Mouse (Mus musculus) megakaryocyte progenitor cell, adult 5-6 weeks (primary cell): ENCODE data around the gene Tmem132b. TPM values are rescaled to one million over a fixed set of nuclear protein-coding genes. Genes with fewer than 3 reads are reported as not detected.

ENCODE experiments used
- ATAC-seq: replicated peaks from 2 replicates; pipeline ENCODE4 v1.8.0; 2016; ENCODE audit warnings: mild to moderate bottlenecking, moderate TSS enrichment, inconsistent platforms; ENCODE audit not compliant: poor library complexity
- total RNA-seq, 2 experiments: library from RNA; stranded (forward) in 1 of 2; stranded (reverse) in 1 of 2; fragments of 157-497, 149-512 nt in 1 of 2; fragments of 200-1000 nt in 1 of 2; gene quantifications; 2 replicates each; pipeline versions ENCODE4 v1.2.3 to v1.2.4; 2015 to 2017

The Tmem132b gene
- total RNA-seq, 2 experiments from 2014 or later = not detected

DNA sequence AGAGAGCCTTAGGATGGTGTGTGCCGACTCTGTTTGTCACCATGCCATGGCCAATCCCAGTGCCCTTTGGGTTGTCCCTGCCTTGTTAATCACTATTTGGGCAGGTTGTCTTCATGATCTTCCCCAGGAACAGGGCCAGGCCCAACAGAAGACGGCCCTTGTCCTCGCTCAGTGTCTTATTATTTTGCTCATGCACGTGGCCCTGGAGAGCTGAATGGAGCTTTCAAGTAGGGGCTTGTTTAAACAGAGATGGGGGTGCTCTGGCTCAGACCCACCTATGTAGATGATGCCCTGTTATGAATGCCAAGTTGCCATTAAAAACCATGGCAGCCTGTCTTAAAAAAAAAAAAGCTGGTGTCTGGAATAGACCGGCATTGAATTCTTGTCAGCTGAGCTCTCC, 126.5 kb downstream of the Tmem132b start:
- ATAC-seq = no peak

DNA sequence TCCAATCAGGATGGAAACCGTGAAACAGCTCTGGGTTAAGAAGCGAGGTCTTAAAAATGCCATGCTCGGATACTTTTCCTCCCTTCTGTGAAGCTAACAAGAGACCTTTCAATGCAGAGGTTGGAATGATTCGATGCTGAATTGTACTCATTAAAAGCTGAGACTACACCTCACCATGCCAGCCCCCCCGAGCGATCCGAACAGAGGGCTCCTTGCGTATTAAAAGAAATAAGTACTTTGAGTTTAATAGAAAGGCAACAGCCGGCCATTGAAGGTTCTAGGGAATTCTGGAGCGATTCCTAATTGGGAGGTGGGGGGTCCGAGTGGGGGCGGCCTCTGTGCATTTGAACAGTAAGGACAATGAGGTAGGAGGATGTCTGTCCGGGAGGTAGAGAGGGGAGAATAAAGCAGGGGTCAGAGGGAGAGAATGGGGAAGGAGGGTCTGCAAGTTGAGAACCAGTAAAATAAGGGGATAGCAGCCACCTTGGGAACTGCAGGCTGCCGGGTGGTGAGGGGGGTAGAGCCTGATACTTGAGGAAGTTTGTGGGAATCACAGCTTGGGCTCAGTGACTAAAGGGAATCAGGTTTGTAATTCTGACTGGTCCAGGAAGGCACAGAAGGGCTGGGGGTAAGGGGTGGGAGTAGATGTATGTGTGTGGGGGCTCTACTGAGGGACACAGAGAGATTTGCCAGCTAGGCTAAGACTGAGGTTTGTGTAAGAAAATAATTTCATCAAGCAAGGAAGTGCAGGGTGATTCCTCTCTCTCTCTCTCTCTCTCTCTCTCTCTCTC, 127.6 kb downstream of the Tmem132b start:
- ATAC-seq = no peak

DNA sequence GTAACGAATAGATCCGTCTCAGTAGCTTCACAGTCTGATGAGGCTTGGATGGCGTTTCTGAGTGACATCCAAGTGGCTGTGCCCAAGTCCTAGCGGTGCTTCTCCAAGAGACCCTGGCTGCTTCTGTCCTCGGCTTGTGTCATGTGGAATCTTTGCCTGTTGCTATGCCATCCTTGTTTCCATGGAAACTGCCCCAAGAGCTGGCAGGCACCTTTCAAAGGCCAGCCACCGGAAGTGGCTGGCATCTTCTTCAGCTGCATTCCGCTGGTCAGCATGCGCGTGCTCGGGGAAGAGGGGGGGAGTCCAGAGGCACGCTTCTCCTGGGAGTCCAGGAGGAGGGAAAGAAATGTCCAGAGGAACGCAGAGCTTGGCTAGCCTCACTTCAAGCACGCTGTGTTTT, 144.0 kb downstream of the Tmem132b start:
- ATAC-seq = no peak

DNA sequence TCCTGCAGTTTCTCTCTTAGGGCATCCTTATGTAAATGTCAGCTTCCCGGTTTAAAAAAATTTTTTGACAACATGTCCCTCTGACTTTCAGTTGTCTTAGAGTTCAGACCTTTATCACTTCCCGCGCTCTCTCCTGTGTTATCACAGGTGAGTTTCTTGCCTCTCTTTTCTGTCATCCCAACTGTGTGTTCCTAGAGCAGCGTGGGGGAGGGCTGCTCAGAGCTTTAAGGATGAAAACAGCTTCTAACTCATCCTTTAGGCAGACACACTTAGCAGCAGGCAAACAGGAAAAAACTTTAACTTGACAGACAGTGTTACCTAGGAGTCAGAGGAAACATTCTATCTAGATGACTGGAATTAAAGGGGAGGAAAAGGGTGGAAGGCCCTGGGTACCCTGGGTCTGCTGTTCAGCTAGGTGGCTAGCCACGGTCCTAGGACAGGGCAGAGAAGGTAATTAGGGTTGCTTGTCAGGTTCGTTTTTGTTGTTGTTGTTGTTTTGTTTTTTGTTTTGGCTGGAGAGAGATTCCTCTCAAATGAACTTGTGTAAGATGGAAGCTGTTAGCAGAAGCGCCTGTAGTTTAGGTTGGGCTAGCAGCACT, 144.6 kb downstream of the Tmem132b start:
- no peak for ATAC-seq

GRCm38 (mm10) chr5:125680889-125681288, 149.3 kb downstream of the Tmem132b start:
- no peak for ATAC-seq

DNA sequence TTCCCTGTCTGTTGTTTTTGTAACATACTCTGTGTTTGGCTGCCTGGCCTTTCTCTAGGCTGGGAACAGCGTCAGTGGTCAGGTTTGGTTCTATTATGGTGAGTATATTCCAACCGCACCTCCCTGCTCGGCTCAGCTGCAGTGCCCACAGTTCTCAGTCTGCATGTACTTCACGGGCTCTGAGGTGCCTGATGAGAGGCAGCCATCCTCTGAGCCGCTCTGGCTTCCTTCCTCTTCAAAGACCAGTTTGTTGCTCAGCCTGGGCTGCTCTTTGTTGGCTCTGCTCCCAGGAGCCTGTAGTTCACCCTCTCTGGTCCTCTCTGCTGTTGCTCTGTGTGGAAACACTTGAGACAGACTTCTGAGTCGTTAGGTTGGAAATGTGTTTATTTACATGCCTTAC, 151.9 kb downstream of the Tmem132b start:
- ATAC-seq = no peak

- no peak for ATAC-seq
These were observed 154.2 kb downstream of the Tmem132b start for GRCm38 (mm10) chr5:125685681-125686331.

- no peak for ATAC-seq
These were observed 161.0 kb downstream of the Tmem132b start for GRCm38 (mm10) chr5:125692538-125692937.

DNA sequence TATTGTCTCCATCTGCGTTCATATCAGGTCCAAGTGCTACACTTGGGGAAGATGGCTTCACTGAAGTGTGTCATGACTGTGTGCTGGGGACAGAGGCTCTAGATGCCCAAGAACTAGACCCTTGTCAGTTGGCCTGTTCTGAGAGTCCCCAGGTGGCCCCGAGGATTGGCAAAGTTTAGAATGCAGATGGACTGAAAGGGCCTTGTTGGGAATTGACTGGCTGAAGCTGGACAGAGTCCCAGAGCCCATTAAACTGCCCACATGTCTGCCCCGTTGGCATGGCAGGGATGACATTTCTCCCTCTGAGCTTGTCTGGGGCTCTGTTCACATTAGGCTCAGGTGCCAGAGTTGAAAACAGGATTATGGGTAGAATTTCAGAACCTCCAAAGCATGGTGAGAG, 167.8 kb downstream of the Tmem132b start:
- no peak for ATAC-seq

DNA sequence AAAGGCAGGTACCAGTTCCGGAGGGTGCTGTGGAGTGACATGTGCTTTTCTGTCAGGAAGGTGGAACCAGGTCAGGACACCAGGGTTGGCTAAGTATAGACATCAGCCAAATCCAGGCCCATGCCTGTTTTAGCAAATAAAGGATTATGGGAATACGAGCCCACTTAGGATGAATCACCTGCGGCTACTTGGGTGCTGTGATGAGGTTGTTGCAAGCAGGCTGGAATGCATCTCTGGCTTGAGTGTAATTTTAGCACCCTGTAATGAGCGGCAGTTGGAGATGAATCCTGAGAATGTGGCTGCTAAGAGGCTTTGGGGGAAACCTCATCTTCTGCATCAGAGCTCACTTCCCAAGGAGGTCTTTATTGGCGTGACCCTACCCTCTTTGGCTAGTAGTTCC, 168.7 kb downstream of the Tmem132b start:
- ATAC-seq = no peak

DNA sequence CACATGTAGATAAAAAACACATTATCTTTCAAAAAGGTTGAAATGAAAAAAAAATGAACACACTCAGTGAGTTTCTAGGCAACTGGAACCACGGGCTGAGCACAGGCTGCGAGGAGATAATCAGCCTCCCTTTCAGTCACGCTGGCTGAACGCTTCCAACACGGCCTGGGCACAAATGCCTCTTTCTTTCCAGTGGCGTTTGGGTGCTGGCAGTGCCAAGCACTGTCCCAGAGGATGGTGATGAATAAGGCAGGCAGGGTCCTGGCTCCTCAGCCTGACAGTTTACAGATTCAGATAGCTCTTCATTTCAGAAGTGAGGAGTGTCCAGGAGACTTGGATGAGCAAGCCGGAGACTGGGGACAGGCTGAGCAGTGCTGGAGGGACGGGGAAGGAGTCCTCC, 173.8 kb downstream of the Tmem132b start:
- no peak for ATAC-seq

DNA sequence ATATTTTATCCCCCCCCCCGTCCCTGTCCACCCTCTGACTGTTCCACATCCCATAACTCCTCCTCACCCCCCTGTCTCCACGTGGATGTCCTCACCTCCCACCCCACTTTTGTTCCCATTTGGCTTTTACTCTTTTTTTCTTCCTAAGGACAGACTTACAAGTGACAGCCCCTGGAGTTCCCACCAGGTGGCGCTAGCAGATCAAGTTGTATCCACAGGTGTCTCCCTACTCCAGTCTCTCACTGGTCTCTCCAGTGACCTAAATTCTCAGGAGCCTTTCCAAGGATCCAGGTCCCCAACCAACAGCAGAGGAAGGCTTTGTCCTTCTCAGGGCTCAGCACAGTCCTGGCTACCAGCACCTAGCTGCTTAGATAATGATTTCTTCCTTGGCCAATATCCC, 177.6 kb downstream of the Tmem132b start:
- ATAC-seq = peak; percentile 55

DNA sequence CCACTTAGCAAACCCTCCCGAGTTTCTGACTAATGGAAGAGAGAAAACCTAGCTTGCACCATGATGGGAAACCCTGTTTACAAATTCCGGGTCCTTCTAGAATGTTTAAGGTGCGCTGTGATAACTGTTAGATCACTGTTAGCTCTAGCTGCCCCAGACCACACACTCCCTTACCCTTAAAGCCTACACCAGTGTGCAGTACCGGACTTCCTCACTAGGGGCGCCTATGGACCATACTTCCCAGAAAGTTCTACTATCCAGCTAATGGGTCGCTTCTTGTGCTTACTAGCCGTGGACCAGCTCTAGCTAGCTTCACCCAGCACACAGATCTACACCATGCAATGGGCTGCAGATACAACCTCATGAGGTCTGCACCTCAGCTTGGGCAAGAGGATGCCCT, 195.2 kb downstream of the Tmem132b start:
- ATAC-seq = no peak

DNA sequence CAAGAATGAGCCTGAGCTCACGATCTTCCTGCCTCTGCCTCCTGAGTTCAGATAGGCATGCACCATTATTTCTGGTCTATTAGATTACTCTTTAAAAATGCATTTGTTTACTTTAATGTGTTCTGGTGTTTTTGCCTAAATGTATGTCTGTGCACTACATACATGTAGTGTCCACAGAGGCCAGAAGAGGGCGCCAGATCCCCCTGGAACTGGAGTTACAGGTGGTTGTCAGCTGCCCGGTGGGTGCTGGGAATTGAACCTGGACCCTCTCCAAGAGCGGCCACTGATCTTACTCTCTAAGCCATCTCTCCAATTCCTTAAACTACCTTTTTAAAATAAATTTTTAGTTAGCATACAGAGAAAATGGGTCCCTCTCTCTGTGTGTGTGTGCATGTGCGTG, 195.9 kb downstream of the Tmem132b start:
- ATAC-seq = no peak

DNA sequence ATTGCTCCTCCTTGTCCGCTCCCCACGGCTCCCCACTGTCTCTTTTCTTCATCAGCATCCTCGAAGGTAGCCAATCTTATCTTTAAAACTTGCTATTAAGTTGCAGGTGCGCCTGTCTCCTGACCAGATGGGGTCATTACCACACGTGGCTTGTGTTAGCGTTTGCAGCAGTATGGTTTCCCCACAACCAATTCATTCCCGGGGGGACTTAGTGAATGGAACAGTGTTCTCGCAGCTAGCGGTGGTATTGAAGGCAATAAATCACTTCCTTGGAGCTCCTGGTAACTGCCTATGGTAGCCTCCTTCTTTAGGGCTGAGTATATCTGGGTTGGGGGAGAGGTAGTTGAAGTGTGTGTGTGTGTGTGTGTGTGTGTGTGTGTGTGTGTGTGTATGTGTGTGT, 196.4 kb downstream of the Tmem132b start:
- no peak for ATAC-seq

GRCm38 (mm10) chr5:125728521-125728920, 196.9 kb downstream of the Tmem132b start:
- ATAC-seq = no peak

DNA sequence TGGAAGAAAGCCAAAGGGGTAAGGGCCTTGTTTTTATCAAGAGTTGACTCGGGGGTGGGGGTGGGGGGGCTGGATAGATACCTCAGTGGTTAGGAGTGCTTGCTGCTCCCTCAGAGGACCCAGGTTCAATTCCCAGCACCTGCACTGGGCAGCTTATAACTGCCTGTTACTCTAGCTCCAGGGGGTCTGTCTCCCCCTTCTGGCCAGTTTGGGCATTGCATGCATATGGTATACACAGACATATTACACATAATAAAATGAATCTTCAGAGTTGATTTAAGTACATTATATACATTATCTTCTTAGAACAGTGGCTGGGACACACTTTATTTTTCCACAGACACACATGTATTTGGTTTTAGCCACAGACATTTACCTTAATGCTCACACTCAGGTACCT, 202.2 kb downstream of the Tmem132b start:
- no peak for ATAC-seq

GRCm38 (mm10) chr5:125737105-125737504, 205.5 kb downstream of the Tmem132b start:
- ATAC-seq = no peak

DNA sequence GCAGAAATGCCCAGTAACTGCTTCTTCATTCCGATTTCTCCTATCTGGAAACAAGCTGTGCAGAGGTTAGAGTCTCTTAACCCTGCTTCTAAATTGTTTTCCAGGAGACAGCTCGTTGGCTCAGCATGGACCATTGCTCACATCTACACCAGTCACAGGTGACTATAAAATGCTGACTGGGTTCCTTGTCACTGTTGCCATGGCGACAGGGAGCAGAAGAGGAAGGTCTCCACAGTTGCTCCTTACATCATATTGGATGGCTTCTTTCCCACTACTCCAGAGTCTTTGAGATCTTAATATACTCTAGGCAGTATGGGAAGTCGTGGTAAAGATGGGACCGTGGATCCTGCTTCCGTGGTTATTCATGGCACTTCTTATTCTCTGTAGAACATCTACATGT, 211.9 kb downstream of the Tmem132b start:
- ATAC-seq = no peak

- peak; percentile 79 for ATAC-seq
These were observed 214.2 kb downstream of the Tmem132b start for GRCm38 (mm10) chr5:125745727-125746126.

GRCm38 (mm10) chr5:125751481-125751880, 219.9 kb downstream of the Tmem132b start:
- no peak for ATAC-seq

DNA sequence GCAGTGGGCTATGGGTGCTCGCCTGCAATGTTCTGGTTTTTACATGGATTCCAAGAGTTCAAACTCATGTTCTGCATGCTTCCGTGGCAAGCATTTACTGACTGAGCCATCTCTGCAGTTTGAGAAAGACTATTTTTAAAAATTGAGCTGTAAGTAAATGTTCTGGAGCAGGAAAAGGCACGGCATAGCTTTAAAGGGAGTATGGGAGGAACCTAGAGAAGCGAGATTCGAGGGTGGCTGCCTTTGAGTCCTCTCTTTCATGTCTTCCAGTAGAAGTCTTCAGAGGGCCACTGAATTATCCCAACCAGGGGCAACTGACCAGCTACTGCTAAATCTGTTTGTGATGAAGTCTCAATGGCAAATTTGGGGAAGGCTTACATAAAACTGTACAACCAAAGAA, 221.0 kb downstream of the Tmem132b start:
- ATAC-seq = no peak
